Comparison of ENCODE assay signal across 9 mouse cellular contexts in genomic region chr12:68862313-68862990, GRCm38 (mm10).
DNase-seq lines count a peak whose midpoint lies in the region; ATAC-seq lines count a peak whose summit lies in the region.
"Had no signal": no experiment of that assay in that cellular context is flagged by ENCODE, and none has a peak within 500 bp of the region (broad histone marks: within the 10 kb centered on the region; RNA-seq: fewer than 3 reads in every experiment).

No protein-coding gene starts in this region.

- DNase-seq in cerebellum, adult 11-12 months: no peak
- DNase-seq in right cerebral cortex, adult 18-20 months: peak; percentile 39
- DNase-seq in right cerebral cortex, postnatal 25 days: no peak
- DNase-seq in layer of hippocampus, adult 9-10 months (ENCODE audit: low spot score): peak; percentile 53
- DNase-seq in right cerebral cortex, adult 2 months (ENCODE audit: low spot score in 2 of 2): peak; percentile 57 to 75
- DNase-seq in thymus, postnatal 25 days: no peak

- no peaks in the 10 kb centered on the region for H3K27me3 ChIP-seq in forebrain, embryonic 15.5 days

- no peak overlapping the region for H3K27ac ChIP-seq in forebrain, embryonic 15.5 days (replicated peaks)
- H3K27ac ChIP-seq: macrophage had no signal

- H3K9me3 ChIP-seq in forebrain, embryonic 15.5 days: no peaks in the 10 kb centered on the region

- WGBS in forebrain, embryonic 15.5 days: 44% methylated on average over 5 of the region's 5 CpGs

- no peak overlapping the region for H3K9ac ChIP-seq in forebrain, embryonic 15.5 days (replicated peaks)

- H3K4me3 ChIP-seq in forebrain, embryonic 15.5 days: no peak overlapping the region

- peak; percentile 56; the same call in 1 of the 2 replicates for ATAC-seq in cerebellum, adult (ENCODE audit: insufficient number of reproducible peaks, low FRiP score, low TSS enrichment)
- peak; percentile 76 for ATAC-seq in forebrain, embryonic 15.5 days (replicated peaks)

- H3K36me3 ChIP-seq in forebrain, embryonic 15.5 days: no peaks in the 10 kb centered on the region

- no peak overlapping the region for H3K4me2 ChIP-seq in forebrain, embryonic 15.5 days (replicated peaks)

- H3K4me1 ChIP-seq in forebrain, embryonic 15.5 days: peaks cover 3% of the 10 kb centered on the region; the same call in 1 of the 2 replicates

Comparison
In these comparisons a context has a peak if more than half of its experiments do, and no peak if none do; other contexts are left out.
1. DNase-seq: peak in right cerebral cortex, adult 18-20 months (single experiment), layer of hippocampus, adult 9-10 months (single experiment) and right cerebral cortex, adult 2 months (2 of 2); none in cerebellum, adult 11-12 months (single experiment), right cerebral cortex, postnatal 25 days (single experiment) and thymus, postnatal 25 days (single experiment).